Mouse (Mus musculus) heart, postnatal 36 days (tissue): ENCODE results near the gene Kitl. TPM values are rescaled to one million over a fixed set of nuclear protein-coding genes. Genes with fewer than 3 reads are reported as not detected.
A peak's percentile ranks its signal among the peaks of the same experiment; 100 is the strongest.

Source experiments
- DNase-seq, 2 experiments: peaks; one replicate each; pipeline ENCODE4 v3.0.0; 2021 to 2022
- intact Hi-C: fragments of 180-260 bp; cut with DNase I; formaldehyde crosslinking; loops from one replicate; pipeline ENCODE4 v1.15.1; 2025
- total RNA-seq, 2 experiments: library from RNA; stranded (reverse); gene quantifications; 2 replicates each; pipeline ENCODE4 v1.2.3; 2021

Kitl gene
- total RNA-seq, 2 experiments from 2014 or later = 60.9 to 70.1 TPM

DNA sequence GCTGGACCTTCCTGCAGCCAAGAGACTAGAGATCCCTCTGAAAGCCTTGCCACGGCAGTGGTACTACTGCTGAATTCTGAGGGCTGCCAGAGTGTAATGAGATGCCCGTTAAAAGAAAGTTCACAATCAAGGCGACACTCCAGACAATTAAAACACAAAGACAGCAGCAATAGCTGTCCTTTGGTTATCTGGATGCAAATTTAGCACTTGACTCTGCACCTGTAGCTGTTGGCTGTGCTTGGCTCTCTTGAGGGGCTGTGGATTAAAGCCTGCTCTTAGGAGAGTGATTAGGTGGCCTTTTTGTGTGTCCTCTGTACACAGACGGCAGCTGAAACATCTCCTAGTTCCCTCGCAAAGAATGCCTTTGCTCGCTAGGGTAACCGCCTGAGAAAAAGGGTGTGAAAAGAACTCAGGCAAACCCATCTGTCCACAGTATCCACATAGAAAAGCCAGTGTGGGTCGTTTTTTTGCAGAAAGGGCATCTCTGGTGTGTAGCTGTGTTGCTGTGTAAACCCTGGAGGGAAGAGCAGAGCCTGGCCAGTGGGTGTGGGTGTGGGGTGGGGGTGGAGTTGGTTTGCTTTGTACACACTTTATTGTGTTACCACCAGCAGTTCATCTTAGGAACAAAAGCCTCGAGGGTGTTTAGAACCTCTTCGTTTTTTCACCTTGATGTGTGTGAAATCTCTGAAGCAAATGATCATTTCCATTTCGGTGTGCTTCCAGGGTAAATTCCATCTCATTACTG is 6.8 kb downstream of the Kitl start:
- DNase-seq = no peak
- intact Hi-C loops = no loop called here

DNA sequence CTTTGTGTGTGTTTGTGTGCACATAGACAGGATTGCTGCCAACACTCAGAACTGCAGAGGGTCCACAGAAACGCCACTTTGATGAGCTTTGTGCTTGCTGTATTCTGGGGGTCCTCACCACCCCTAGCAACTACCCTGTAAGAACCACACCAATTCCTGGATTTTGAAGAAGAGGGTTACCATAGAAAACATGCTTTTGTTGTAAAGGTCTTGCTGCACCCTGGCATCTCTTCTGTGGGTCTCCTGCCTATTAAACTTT is 7.3 kb downstream of the Kitl start:
- intact Hi-C loops = no loop called here

DNA sequence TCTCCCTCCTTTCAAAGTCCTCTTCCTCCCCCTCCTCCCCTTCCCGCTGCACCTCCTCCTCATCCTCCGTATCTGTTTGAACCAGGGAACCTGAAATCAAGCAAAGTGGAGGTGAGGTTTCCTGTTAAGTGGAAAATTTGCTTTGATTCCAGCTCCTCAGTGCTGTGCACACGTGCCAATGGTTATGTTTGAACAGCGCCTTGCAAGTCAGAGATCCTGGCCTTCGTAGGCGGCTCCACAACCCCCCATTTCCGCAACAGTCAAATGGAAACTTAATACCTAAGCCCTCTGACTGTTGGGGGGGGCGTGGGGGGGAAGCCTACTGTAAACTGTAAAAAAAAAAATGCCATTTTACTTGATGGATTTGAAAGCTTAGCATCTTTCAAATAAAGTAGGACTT is 10.2 kb downstream of the Kitl start:
- intact Hi-C loops = no loop called here

More for the DNA sequence above, 7.3 kb downstream of the Kitl start:
- no peak for DNase-seq

DNA sequence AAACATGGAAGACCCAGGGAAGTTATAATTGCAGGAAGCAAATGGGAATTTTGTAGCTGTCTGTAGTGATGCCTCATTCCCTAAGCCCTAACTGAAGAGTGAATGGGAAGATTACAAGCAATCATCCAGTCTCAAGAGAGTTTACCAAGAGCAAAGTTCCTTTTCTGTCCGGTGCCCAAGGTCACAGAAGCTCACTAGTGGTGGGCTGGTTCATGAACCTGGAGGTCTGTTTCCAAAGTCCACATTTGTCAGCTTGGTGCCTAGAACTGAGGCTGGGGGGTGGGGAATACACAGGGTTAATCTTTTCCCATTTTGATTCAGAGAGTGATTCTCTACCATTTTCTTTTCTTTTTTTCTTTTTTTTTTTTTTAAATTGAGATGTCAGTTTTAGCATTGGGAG is 11.3 kb downstream of the Kitl start:
- DNase-seq = no peak

More for the DNA sequence above, 10.2 kb downstream of the Kitl start:
- no peak for DNase-seq

DNA sequence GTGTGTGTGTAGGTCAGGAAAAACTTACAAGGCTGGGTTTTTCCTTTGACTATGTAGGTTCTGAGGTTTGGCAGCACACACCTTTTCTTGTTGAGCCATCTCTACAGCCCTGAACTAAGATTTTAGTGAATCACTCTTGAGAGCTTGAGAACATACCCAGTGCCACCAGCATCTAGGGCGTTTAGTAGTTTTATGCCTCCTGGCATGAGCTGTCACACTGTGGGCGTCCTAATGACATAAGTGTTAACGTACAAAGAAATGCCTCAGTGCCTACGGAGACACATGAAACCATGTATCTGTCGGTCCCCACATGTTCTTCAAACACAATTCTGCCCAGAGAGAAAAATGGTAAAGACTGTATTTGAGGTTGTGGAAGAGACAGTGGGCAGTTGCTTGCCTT is 15.0 kb downstream of the Kitl start:
- DNase-seq = no peak
- intact Hi-C loops = no loop called here

More for the DNA sequence above, 11.3 kb downstream of the Kitl start:
- intact Hi-C loops = no loop called here

DNA sequence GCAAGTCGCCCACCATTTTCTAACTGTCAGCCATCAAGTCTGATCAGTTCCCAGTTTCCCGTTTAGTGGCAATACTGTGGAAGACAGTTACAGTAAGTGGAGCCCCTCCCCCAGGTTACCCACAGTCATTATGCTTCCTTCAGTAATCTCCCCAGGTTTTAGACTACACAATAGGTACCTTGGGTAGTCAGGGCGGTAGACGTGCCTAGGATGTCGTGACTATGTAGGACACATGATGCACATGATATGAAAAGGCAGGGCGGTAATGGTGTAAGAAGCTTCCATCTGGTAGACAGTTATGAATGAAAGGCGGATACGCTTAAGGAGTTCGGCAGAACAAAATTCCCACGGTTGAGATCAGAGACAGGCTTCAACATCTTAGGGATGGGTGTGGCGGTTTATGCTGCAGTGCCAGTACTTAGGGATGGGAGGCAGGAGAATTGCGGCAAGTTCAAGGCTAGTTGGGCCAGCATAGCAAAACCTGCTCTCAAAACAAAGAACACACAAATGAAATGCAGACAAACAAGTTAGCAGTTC is 15.6 kb downstream of the Kitl start:
- intact Hi-C loops = no loop called here
- DNase-seq = no peak

DNA sequence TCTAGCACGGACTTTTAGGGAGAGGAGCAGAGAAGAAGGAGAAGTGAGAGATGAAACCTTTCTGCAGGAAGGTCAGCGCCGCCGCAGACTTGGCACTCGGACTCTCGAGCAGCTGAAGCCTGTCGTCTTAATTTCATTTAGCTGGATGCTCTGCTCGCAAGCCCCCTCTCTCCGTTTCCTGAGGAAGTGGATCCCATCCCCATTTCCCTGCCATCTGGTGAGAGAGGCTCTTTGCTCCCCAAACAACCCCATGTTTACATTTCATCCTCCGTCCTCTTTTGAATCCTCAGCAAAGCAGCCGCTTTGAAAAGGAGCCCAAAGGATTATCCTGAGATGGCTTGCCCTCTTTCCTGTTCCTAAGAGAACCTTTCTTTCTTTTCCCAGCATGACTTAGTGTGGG is 16.2 kb downstream of the Kitl start:
- intact Hi-C loops = no loop called here
- DNase-seq = no peak

DNA sequence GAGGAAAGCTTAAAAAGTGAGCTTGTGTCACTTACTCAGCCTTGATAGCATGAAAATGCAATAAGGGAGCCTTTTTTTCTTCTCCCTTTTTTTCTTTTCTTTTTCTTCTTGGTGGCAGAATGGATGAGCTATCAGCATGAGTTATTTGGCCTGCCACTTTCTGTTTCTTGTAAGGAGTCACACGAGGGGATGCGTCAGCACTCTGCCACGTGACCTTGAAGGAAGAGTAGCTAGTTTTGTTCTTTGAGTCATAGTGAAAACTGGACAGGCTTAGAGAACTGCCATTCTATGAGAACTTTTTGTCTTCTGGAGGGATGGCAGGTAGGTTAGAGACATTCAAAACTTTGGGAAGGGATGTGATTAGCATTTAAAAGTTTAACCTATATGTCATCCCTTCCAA is 17.1 kb downstream of the Kitl start:
- intact Hi-C loops = no loop called here

DNA sequence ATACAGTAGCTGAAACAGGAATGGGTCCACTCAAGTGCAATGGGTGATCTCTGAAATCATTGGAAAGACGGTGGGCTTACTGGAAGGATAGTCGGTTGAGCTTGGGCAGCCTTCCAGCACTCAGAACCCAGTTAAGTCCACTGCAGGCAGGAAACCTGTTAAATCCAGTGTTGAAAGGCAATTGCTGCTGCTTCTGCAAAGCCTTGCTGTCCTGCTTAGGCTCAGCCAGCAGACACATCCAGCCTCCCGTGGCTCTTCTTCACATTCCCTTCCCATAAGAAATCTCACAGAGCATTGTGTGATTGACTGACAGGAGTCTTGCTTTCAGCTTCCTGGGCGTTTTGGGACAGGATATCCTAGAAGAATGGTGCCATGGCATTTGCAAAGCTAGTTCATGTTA is 20.6 kb downstream of the Kitl start:
- DNase-seq = no peak

More for the DNA sequence above, 17.1 kb downstream of the Kitl start:
- DNase-seq = no peak

DNA sequence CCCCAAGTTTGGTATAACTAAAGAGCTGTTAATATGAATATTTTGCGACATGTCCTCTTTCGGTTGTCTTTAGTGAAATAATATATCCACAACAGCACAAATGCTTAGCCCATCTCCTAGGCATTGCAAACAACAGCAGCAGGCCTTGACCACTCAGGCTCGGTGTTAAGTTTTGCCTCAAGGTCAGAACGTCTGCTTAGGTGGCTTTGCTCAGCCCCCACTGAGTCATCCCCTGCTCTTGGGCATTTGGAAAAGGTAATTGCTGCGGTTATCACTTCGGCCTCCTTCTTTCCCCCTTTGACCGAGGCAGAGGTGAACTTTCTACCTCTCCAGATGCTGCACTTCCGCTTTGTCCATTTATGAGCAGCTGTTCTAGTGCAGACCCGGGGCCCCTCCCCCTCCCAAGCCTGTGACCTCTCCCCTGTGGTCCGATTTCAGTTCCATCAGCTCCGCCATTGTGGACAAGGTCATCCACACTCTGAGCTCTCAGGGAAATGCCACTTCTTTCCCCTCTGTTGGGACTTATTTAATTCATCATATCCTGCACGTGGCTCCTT is 23.0 kb downstream of the Kitl start:
- intact Hi-C loops = no loop called here
- DNase-seq = no peak

More for the DNA sequence above, 20.6 kb downstream of the Kitl start:
- intact Hi-C loops = loop anchor here (2.0 kb wide), 1 partner anchor 21 kb away; no protein-coding TSS in a partner anchor

DNA sequence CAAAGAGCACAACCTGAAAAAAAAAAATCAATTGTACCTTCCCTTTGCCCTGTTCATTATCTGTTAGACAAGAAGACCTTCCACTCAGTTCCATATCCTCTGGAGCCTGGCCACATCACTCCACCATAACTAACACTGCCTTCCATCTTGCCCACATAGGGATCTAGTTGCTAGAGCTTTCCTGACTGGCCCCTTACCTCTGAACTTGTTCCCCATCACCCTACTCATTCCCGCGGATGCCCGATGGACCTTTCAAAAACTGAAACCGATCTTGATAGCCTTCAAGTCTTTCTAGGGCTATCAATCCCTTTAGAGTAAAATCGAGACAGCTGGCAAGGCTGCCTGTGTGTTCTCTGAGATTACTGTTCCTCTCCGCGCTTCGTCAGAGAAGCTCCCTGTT is 23.6 kb downstream of the Kitl start:
- intact Hi-C loops = no loop called here
- no peak for DNase-seq

DNA sequence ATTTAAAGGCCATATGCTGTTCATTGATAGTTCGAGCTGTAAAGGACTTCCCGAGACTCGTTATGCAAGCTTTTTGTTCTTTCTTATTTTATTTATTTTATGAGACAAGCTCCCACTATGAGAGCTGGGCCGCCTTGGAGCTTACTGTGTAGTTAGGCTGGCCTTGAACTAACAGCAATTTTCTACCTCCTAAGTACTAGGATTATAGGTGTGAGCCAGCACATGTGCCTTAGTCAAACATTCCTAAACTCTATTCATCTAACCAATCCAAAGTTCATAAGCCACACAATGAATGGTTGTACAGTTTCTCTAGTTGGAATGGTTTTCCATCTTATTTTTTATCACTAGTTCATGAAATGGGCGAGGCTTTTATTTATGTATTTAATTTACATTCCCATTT is 28.3 kb downstream of the Kitl start:
- DNase-seq = no peak
- intact Hi-C loops = no loop called here

DNA sequence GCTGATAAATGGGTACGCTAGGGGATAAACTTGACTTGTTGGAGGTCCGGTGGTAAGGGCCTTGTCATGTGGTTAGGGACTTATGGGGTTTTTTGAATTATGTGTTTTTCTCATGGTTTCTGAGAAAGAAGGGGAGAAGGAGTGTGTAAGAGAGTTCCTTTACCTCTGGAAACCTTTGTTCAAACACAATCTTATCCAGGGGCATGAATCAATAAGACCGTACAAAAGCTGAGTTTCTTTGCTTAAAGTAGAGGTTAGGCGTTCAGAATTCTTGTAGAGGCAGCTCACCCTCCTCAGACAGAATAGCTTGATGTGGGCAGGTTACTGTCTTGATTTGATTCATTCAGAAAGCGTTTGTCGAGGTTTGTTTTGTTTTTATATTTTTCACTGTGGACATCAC is 28.7 kb downstream of the Kitl start:
- intact Hi-C loops = no loop called here

DNA sequence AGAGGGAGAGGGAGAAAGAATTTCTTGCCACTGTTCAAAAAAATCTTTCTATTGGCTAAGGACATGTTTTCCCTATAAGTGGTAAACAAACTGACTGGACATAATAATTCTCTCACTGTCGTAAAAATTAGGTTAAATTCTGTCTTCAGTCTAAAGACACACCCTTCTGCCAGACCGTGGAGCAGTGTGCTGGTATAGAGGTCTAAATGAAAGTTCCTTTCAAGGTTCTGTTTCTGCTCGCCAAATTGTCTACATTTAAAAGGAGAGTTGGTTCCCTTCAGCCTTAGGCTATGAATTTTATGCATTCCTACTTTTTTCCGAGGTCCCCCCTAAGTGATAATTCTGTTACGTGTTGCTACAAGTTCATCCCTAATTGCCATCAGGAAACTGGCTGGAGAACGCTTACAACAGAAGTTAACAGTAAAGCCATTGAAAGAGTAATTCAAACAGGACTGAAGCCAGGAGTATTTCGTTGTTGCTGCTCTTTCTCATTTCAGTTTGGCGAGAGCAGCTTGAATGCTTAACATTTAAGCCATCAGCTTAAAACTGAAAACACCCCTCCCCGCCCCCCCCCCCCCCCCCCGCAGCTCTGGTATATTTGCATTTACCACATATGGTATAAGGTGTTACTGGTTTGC is 35.8 kb downstream of the Kitl start:
- DNase-seq = no peak
- intact Hi-C loops = no loop called here

More for the DNA sequence above, 28.7 kb downstream of the Kitl start:
- DNase-seq = no peak

DNA sequence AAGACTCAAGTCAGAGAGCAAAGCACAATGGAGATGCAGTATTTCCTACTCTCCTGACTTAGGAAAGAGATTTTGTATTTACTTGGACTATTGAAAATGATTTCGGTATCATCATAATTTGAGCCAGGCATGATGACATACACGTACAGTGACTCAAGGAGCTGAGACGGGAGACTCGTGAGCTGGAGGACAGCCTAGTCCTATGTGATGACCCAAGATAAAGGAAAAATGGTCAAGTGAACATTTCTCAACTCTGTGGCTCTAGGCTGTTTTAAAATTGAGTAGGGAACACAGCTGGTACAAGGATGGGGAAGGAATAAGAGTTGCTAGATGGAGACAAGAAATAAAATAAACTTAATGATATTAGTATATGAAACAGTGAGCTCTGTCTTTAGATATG is 37.0 kb downstream of the Kitl start:
- no peak for DNase-seq
- intact Hi-C loops = no loop called here

DNA sequence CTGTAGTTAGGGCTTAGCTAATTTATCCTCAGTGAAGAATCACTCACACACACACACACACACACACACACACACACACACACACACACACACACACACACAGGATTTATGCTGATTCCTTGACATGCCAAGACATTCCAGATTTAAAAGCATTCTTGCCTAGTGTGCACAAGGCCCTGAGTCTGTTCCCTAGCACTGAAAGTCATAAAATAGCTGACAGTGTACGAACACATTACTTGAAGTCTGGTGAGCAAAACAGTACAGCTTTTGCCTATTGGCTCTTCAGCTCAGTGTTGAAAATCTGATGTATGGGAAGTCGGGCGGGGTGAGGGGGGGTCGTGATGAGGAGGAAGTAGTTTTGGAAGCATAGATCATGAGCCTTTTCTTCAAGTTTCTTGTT is 37.5 kb downstream of the Kitl start:
- intact Hi-C loops = no loop called here
- no peak for DNase-seq

DNA sequence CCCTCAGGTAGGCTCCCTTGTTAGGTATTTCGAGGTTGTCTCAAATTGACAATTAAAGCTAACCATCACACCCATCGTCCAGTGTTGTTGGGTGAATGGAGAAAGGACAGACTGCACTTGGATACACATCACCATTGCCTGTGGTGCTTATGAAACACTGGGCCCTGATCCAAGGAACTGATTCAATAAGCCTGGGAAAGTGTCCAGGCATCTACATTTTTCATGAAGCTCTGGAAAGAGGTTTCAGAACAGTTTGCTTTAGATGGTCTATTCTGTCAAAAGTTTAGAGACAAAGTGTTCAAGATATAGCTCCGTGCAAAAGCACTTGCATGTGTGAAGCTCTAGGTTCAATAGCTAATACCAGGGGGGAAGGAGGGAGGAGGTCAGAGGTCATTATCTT is 38.6 kb downstream of the Kitl start:
- intact Hi-C loops = no loop called here

DNA sequence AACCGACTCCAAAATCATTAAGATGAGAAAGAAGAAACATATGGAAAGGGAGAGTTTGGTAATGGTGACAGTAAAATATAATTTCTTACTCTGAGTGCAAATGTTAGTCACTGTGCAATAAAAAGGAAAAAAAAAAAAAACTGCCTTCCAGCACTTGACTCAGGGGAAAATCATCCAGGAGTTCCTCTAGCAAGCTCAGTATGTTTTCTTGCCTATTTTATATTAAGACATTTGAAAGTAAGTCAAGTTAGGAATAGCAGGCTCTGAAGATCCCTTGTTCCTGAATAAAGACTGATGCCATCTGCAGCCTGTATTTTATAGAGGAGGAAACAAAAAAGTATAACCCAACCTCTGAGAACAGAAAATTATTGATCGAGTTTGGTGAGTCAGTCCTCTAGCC is 39.7 kb downstream of the Kitl start:
- no peak for DNase-seq

More for the DNA sequence above, 38.6 kb downstream of the Kitl start:
- DNase-seq = peak; percentile 38 to 49

DNA sequence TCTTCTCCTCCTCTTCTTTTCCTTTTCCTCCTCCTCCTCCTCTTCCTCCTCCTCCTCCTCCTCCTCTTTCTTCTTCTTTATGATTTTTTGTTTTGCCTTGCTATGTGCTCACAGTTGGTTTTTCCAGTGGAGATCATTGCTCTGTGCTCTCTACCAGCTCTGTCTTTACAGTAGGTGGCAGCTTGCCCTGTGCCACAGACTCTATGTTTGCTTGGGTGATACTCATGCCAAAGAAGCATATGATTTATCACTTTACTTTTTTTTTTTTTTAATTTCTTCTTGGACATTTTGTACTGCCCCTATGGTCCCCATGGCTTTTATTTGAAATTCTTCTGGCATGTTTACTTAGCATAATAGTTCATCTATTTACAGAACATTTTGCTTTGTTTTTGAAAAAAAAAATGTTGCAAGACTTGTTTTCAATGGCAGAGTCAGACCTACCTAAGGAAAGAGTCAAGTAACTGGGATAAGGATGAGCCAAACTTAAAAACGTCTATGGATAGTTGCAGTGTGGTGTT is 41.7 kb downstream of the Kitl start:
- DNase-seq = no peak
- intact Hi-C loops = loop anchor here (2.0 kb wide), 1 partner anchor 20 kb away; no protein-coding TSS in a partner anchor

More for the DNA sequence above, 39.7 kb downstream of the Kitl start:
- intact Hi-C loops = no loop called here

DNA sequence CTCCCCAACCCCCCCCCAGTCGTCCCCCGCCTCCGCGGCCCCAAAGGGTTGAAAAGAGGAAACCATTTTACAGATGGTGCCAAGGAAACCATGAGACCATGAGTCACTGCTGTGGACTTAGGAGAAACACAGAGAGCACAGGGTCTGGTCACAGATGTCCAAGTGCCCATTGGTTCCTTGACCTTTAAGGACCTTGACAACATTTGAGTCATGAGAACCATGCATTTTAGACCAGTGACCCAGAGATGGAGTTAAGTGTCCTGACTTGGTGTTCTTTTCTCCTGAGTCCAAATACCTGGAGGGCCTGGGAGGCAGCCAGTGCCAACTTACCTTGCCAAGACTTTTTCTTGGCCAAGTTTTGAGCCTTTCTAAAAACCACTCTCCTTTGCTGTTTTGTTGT is 43.9 kb downstream of the Kitl start:
- intact Hi-C loops = no loop called here
- DNase-seq = no peak

DNA sequence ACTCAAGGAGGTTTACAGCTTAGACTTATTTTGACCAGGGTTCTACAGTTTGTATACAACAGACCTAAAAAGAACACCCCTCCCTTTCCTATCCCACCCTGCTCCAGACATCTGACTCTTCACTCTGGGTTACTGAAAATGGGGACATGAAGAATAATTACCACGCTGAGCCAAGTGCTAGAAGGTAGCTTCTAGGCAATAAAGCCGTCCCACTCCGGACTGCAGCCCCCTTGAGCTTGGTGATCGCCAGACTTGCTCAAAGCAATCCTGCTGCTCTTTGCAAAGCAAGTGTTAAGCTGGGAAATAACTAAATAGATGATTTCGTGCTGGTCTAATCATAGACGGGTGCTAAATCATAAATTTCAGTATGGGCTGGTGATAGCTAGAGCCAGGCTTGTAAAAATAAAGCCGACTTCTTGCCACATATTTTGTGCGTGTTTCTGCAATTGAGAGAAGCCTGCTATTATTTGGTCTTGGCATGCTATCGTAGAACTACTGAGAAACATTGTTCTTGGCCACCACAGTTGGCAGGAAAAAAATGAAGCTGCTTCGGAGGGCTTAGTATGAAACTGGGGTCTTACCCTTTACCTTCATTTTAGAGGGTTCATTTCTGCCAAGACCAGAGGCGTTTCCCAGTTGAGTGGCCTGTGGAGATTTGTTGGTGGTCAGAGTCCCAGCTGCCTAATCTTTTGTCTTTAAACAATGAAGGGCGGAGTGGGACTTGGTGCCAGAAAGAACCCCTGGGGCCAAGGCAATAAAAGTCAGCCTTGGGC is 50.3 kb downstream of the Kitl start:
- peak; percentile 26 to 28 for DNase-seq
- intact Hi-C loops = no loop called here
